Mouse (Mus musculus): ENCODE measurements at regions not wholly inside any gene's neighbourhood (a gene's known extent, or its start where the extent isn't known, plus 50 kb on each side); places are given as distances from the start of the nearest gene placed in this dataset.

GRCm38 (mm10) chr8:80422190-80422589 is 71.4 kb upstream of the Gypa start:
- Histone ChIP-seq H3K27me3 (ENCODE audit: control insufficient read depth, insufficient read depth, low read length, poor library complexity, severe bottlenecking) (no peaks in the 10 kb centered on the region), H3K9ac (ENCODE audit: low read depth, poor library complexity, severe bottlenecking) (no peak overlapping the region), H3K4me3 (ENCODE audit: low read depth, low read length) (no peak overlapping the region), H3K27ac (ENCODE audit: insufficient read depth, low read length) (no peak overlapping the region), H3K36me3 (ENCODE audit: control insufficient read depth, insufficient read depth, low read length, poor library complexity, severe bottlenecking) (no peaks in the 10 kb centered on the region), H3K9me3 (replicated peaks; ENCODE audit: control insufficient read depth, insufficient read depth, low read length, poor library complexity, severe bottlenecking) (no peaks in the 10 kb centered on the region; the same call in 1 of the 2 replicates), H3K4me1 (ENCODE audit: control insufficient read depth, insufficient read depth, low read length) (no peaks in the 10 kb centered on the region)
- no peak for TF ChIP-seq CTCF (IDR thresholded peaks at IDR 0.05; ENCODE audit: low read depth, low read length)
- TF ChIP-seq EP300 (IDR thresholded peaks at IDR 0.05; ENCODE audit: insufficient read depth, low read depth, low read length): no peak
- no peak for TF ChIP-seq POLR2A (IDR thresholded peaks at IDR 0.05; ENCODE audit: insufficient read depth, low read length)

- Histone ChIP-seq H3K27me3 (ENCODE audit: control insufficient read depth, insufficient read depth, low read length, poor library complexity, severe bottlenecking) (no peaks in the 10 kb centered on the region), H3K4me1 (ENCODE audit: control insufficient read depth, insufficient read depth, low read length) (no peaks in the 10 kb centered on the region), H3K9me3 (replicated peaks; ENCODE audit: control insufficient read depth, insufficient read depth, low read length, poor library complexity, severe bottlenecking) (no peaks in the 10 kb centered on the region; the same call in 1 of the 2 replicates), H3K4me3 (ENCODE audit: low read depth, low read length) (no peak overlapping the region), H3K9ac (ENCODE audit: low read depth, poor library complexity, severe bottlenecking) (no peak overlapping the region), H3K36me3 (ENCODE audit: control insufficient read depth, insufficient read depth, low read length, poor library complexity, severe bottlenecking) (no peaks in the 10 kb centered on the region), H3K27ac (ENCODE audit: insufficient read depth, low read length) (no peak overlapping the region)
- TF ChIP-seq CTCF (IDR thresholded peaks at IDR 0.05; ENCODE audit: low read depth, low read length) (no peak), POLR2A (IDR thresholded peaks at IDR 0.05; ENCODE audit: insufficient read depth, low read length) (no peak), EP300 (IDR thresholded peaks at IDR 0.05; ENCODE audit: insufficient read depth, low read depth, low read length) (no peak)
These were observed 77.5 kb upstream of the Gypa start for GRCm38 (mm10) chr8:80416121-80416520.

- H3K9me3 ChIP-seq (replicated peaks; ENCODE audit: control insufficient read depth, insufficient read depth, low read length, poor library complexity, severe bottlenecking): no peaks in the 10 kb centered on the region
- H3K27ac ChIP-seq (ENCODE audit: insufficient read depth, low read length): no peak overlapping the region
- H3K4me1 ChIP-seq (ENCODE audit: control insufficient read depth, insufficient read depth, low read length): no peaks in the 10 kb centered on the region
- no peaks in the 10 kb centered on the region for H3K36me3 ChIP-seq (ENCODE audit: control insufficient read depth, insufficient read depth, low read length, poor library complexity, severe bottlenecking)
- no peaks in the 10 kb centered on the region for H3K27me3 ChIP-seq (ENCODE audit: control insufficient read depth, insufficient read depth, low read length, poor library complexity, severe bottlenecking)
- H3K4me3 ChIP-seq (ENCODE audit: low read depth, low read length): no peak overlapping the region
- no peak overlapping the region for H3K9ac ChIP-seq (ENCODE audit: low read depth, poor library complexity, severe bottlenecking)
- TF ChIP-seq POLR2A (IDR thresholded peaks at IDR 0.05; ENCODE audit: insufficient read depth, low read length): no peak
- no peak for TF ChIP-seq EP300 (IDR thresholded peaks at IDR 0.05; ENCODE audit: insufficient read depth, low read depth, low read length)
- TF ChIP-seq CTCF (IDR thresholded peaks at IDR 0.05; ENCODE audit: low read depth, low read length): no peak
These were observed 93.9 kb upstream of the Gypa start for GRCm38 (mm10) chr8:80399594-80400207.

DNA sequence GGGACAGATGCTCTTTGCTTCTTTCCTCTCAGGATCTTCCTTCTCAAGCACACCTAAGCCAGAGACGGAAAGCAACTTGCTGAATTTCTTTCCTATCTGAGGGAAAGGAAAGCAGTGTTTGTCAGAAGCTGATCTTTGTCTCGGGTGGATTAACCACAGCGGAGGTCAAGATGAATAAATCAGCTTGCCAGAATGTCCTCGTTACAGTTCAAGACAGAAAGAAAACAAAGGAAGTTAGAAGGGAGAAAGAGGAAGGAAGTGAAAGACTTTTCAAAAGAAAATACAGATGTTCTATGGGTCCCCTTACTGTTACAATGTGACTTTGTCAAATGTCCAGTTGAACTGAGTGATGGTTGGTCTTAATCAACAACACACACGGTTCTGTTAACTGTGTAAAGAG is 98.6 kb upstream of the Gypa start:
- Histone ChIP-seq H3K27me3 (ENCODE audit: control insufficient read depth, insufficient read depth, low read length, poor library complexity, severe bottlenecking) (no peaks in the 10 kb centered on the region), H3K36me3 (ENCODE audit: control insufficient read depth, insufficient read depth, low read length, poor library complexity, severe bottlenecking) (no peaks in the 10 kb centered on the region), H3K9me3 (replicated peaks; ENCODE audit: control insufficient read depth, insufficient read depth, low read length, poor library complexity, severe bottlenecking) (no peaks in the 10 kb centered on the region), H3K27ac (ENCODE audit: insufficient read depth, low read length) (no peak overlapping the region), H3K9ac (ENCODE audit: low read depth, poor library complexity, severe bottlenecking) (no peak overlapping the region), H3K4me1 (ENCODE audit: control insufficient read depth, insufficient read depth, low read length) (no peaks in the 10 kb centered on the region), H3K4me3 (ENCODE audit: low read depth, low read length) (no peak overlapping the region)
- TF ChIP-seq EP300 (IDR thresholded peaks at IDR 0.05; ENCODE audit: insufficient read depth, low read depth, low read length) (no peak), POLR2A (IDR thresholded peaks at IDR 0.05; ENCODE audit: insufficient read depth, low read length) (no peak), CTCF (IDR thresholded peaks at IDR 0.05; ENCODE audit: low read depth, low read length) (no peak)

GRCm38 (mm10) chr8:80393111-80393510 is 100.5 kb upstream of the Gypa start:
- no peaks in the 10 kb centered on the region for H3K4me1 ChIP-seq (ENCODE audit: control insufficient read depth, insufficient read depth, low read length)
- TF ChIP-seq POLR2A (IDR thresholded peaks at IDR 0.05; ENCODE audit: insufficient read depth, low read length) (no peak), EP300 (IDR thresholded peaks at IDR 0.05; ENCODE audit: insufficient read depth, low read depth, low read length) (no peak), CTCF (IDR thresholded peaks at IDR 0.05; ENCODE audit: low read depth, low read length) (no peak)
- H3K4me3 ChIP-seq (ENCODE audit: low read depth, low read length): no peak overlapping the region
- no peak overlapping the region for H3K9ac ChIP-seq (ENCODE audit: low read depth, poor library complexity, severe bottlenecking)
- no peaks in the 10 kb centered on the region for H3K36me3 ChIP-seq (ENCODE audit: control insufficient read depth, insufficient read depth, low read length, poor library complexity, severe bottlenecking)
- no peaks in the 10 kb centered on the region for H3K9me3 ChIP-seq (replicated peaks; ENCODE audit: control insufficient read depth, insufficient read depth, low read length, poor library complexity, severe bottlenecking)
- H3K27ac ChIP-seq (ENCODE audit: insufficient read depth, low read length): no peak overlapping the region
- no peaks in the 10 kb centered on the region for H3K27me3 ChIP-seq (ENCODE audit: control insufficient read depth, insufficient read depth, low read length, poor library complexity, severe bottlenecking)

GRCm38 (mm10) chr8:80369221-80369620 is 124.4 kb upstream of the Gypa start:
- TF ChIP-seq POLR2A (IDR thresholded peaks at IDR 0.05; ENCODE audit: insufficient read depth, low read length) (no peak), CTCF (IDR thresholded peaks at IDR 0.05; ENCODE audit: low read depth, low read length) (no peak), EP300 (IDR thresholded peaks at IDR 0.05; ENCODE audit: insufficient read depth, low read depth, low read length) (no peak)
- Histone ChIP-seq H3K4me3 (ENCODE audit: low read depth, low read length) (no peak overlapping the region), H3K36me3 (ENCODE audit: control insufficient read depth, insufficient read depth, low read length, poor library complexity, severe bottlenecking) (no peaks in the 10 kb centered on the region), H3K9ac (ENCODE audit: low read depth, poor library complexity, severe bottlenecking) (no peak overlapping the region), H3K4me1 (ENCODE audit: control insufficient read depth, insufficient read depth, low read length) (peaks cover 4% of the 10 kb centered on the region), H3K9me3 (replicated peaks; ENCODE audit: control insufficient read depth, insufficient read depth, low read length, poor library complexity, severe bottlenecking) (peaks cover 27% of the 10 kb centered on the region), H3K27ac (ENCODE audit: insufficient read depth, low read length) (peak overlapping the region; percentile 56; the same call in 1 of the 2 replicates), H3K27me3 (ENCODE audit: control insufficient read depth, insufficient read depth, low read length, poor library complexity, severe bottlenecking) (no peaks in the 10 kb centered on the region)
